Mouse (Mus musculus) splenic B cell, adult 2 months (primary cell): Measurements from ENCODE around the gene Mtcl1.

Source experiments
- DNase-seq: peaks from one replicate; pipeline ENCODE4 v3.0.0-alpha.2; 2011; ENCODE audit warnings: low read depth, low spot score
- H3K27me3 ChIP-seq: 2 replicates; pipeline ENCODE4 v1.6.1; 2012; ENCODE audit warnings: mild to moderate bottlenecking, low read length, moderate library complexity, mixed read lengths; ENCODE audit not compliant: control insufficient read depth, poor library complexity, insufficient read depth, severe bottlenecking
- H3K36me3 ChIP-seq: 2 replicates; pipeline ENCODE4 v1.6.1; 2012; ENCODE audit warnings: mild to moderate bottlenecking, low read length, moderate library complexity, mixed read lengths; ENCODE audit not compliant: control insufficient read depth, poor library complexity, insufficient read depth, severe bottlenecking

Mtcl1 gene

GRCm38 (mm10) chr17:66405601-66406000 is 43.9 kb downstream of the Mtcl1 start:
- H3K27me3 ChIP-seq, result no peaks in the 10 kb centered on the region
- no peaks in the 10 kb centered on the region for H3K36me3 ChIP-seq
- no peak for DNase-seq

DNA sequence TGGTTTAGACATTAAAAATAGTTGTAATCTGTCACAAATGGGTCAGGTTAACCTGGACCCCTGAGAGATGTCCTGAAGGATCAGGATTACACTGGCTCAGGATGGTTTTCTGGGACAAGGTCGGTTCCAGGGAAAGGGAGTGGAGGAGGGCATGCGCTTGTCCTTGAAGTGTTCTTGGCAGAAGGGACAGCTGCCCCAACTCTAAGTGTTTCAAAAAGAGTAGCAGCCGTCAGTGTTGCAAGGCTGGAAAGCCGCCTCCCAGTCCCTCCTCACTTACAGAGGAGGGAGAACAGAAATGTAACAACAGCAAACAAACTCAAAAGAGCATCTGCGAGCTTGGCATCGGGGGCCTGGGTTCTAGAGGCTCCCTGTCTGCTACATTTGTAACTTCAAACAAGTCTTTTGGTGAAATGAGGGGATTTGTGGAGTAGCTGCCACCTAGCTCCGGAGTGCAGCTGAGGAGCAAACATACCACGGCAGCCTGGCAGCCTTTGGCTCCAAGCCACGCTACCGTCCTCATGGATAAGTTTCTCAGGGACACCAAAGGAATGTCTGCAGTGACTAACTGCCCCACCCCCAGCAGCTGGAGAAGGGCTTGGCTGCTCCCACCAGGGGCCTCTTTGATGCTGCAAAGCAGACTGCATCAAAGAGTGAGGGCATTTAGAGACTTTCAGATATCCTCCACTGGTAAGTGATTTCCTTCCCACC is 44.5 kb downstream of the Mtcl1 start:
- no peaks in the 10 kb centered on the region for H3K27me3 ChIP-seq
- no peaks in the 10 kb centered on the region for H3K36me3 ChIP-seq
- DNase-seq, result no peak

- Histone ChIP-seq H3K36me3 (no peaks in the 10 kb centered on the region), H3K27me3 (no peaks in the 10 kb centered on the region)
- no peak for DNase-seq
These were observed 46.6 kb downstream of the Mtcl1 start for GRCm38 (mm10) chr17:66402791-66403470.

GRCm38 (mm10) chr17:66401596-66402265 is 47.8 kb downstream of the Mtcl1 start:
- Histone ChIP-seq H3K27me3 (no peaks in the 10 kb centered on the region), H3K36me3 (no peaks in the 10 kb centered on the region)
- no peak for DNase-seq

DNA sequence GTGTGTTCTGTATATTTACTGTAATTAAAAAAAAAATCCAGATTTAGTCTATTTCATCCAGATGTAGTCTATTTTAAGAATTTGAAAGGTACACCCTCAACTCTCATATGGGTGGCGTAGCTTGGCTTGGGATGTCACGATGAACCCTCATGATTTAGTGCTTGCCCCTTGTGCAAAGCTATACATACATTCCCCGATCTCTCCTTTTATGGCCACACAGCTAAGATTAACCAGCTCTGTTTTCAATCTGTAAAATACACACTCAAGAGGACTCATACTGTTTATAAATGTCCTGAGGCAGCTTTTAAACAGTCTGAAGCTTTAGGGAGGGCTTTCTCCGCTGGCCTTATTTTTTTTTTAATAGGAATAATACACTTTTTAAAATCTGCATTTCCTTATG is 49.8 kb downstream of the Mtcl1 start:
- Histone ChIP-seq H3K36me3 (no peaks in the 10 kb centered on the region), H3K27me3 (no peaks in the 10 kb centered on the region)
- no peak for DNase-seq

DNA sequence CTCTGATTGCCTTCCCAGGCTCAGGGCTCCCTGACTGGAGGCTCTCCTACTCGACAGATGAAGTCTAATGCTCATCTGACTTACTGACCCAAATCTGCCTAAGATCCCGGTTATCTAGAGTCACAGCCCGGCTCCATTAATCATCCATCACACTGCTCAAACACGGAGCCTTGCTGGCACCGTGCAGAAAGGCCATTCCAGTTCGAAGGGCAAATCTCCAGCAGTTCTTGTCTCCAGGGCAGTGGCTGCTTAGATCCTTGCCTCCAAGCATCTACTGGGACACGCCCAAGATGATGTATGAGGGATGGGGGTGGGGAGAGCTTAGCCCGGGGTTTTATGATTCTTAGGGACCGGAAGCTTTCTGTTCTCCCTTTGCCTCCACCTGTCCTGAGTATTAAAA is 55.0 kb downstream of the Mtcl1 start:
- H3K36me3 ChIP-seq, result no peaks in the 10 kb centered on the region
- H3K27me3 ChIP-seq, result no peaks in the 10 kb centered on the region
- DNase-seq, result no peak

- no peak for DNase-seq
- no peaks in the 10 kb centered on the region for H3K36me3 ChIP-seq
- no peaks in the 10 kb centered on the region for H3K27me3 ChIP-seq
These were observed 61.2 kb downstream of the Mtcl1 start for GRCm38 (mm10) chr17:66388307-66388706.

GRCm38 (mm10) chr17:66381338-66381737 is 68.2 kb downstream of the Mtcl1 start:
- DNase-seq, result no peak
- H3K27me3 ChIP-seq, result no peaks in the 10 kb centered on the region
- H3K36me3 ChIP-seq, result no peaks in the 10 kb centered on the region

DNA sequence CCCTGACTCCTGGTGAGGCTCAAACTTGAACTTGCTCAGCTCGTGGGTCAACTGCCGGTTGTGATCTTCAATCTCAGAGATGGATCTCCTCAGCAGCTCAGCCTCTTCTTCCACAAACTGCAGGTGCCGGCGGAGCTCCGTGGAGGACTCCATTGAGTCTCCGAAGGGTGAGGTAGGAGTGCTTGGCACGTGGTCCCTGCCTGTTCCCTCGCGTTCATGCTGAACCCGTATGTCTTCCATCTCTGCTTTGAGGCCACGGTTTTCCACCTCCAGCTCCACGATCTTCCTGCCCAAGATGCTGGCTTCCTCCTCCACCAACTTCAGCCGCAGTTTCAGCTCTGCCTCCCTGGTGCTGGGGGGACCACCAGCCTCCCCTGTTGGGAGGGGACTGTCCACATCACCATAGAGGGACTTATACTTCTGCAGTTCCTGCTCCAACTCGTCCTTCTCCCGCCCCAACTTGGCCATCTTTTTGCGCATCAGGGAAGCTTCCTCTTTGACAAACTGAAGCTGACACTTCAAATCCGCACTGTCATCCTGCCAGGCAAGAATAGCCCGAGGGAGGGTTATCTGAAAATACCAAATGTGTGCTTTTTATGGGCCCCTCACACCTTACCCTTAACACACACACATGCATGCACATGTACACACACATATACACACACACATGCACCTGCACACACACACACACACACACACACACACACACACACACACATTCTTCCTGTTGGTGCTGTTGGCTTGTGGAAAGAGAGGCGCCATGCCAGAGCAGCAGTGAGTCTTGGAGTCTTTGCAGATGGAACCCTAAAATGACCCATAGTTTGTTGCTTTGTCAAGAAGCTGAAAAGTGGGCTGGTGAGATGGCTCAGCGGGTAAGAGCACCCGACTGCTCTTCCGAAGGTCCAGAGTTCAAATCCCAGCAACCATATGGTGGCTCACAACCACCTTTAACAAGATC is 69.4 kb downstream of the Mtcl1 start:
- Histone ChIP-seq H3K36me3 (no peaks in the 10 kb centered on the region), H3K27me3 (no peaks in the 10 kb centered on the region)
- DNase-seq, result no peak

- H3K27me3 ChIP-seq, result no peaks in the 10 kb centered on the region
- no peak for DNase-seq
- no peaks in the 10 kb centered on the region for H3K36me3 ChIP-seq
These were observed 70.2 kb downstream of the Mtcl1 start for GRCm38 (mm10) chr17:66379308-66379707.

DNA sequence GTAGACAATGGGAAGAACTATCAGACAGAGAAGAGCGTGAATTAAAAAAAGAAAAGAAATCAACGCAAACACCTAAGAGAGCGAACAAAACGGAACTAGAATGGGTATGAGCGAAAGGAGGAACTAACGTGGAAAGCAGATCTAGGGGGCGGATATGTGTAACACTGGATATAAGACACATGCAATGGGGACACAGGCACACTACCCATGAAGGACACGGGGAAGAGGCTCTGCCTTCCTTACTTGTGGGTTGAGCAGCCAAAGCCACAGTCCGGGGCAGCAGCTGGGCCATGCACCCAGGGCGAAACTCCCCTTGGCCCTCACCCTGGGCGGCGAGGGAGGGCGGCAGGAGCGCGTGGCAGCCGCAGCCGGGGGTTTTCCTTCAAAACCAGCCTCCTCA is 71.4 kb downstream of the Mtcl1 start:
- no peak for DNase-seq
- H3K27me3 ChIP-seq, result no peaks in the 10 kb centered on the region
- H3K36me3 ChIP-seq, result no peaks in the 10 kb centered on the region

- Histone ChIP-seq H3K27me3 (no peaks in the 10 kb centered on the region), H3K36me3 (no peaks in the 10 kb centered on the region)
- DNase-seq, result no peak
These were observed 74.8 kb downstream of the Mtcl1 start for GRCm38 (mm10) chr17:66374633-66375272.

DNA sequence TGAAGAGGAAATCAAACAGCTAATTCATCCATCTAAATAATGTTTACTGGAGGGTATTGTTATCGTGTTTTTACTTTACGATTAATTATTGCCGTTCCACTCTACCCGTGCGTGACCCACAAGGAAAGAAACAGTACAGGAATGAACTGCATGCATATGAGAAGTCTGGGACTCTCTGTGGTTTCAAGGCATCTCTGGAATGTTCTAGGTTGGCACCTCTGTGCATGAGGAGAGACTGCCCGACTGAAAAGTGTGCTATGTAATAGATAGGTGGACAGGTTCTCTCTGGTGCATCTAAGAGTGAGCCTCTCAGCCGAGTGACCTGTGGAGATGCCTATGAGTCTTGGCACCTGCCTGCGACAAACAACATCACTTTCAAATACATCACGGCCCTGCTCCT is 78.7 kb downstream of the Mtcl1 start:
- DNase-seq, result no peak
- Histone ChIP-seq H3K27me3 (no peaks in the 10 kb centered on the region), H3K36me3 (no peaks in the 10 kb centered on the region)

- Histone ChIP-seq H3K36me3 (no peaks in the 10 kb centered on the region), H3K27me3 (no peaks in the 10 kb centered on the region)
- no peak for DNase-seq
These were observed 79.8 kb downstream of the Mtcl1 start for GRCm38 (mm10) chr17:66369777-66370176.
